Mouse (Mus musculus): ENCODE results near the gene Hsbp1. TPM values are rescaled to one million over a fixed set of nuclear protein-coding genes. Genes with fewer than 3 reads are reported as not detected.
A peak's percentile ranks its signal among the peaks of the same experiment; 100 is the strongest.
"Not testable (repeated sequence)": the region's sequence is repeated elsewhere in the genome, so short reads cannot be mapped to it uniquely, and the experiment has no call there.

The Hsbp1 gene
- polyA plus RNA-seq (2014; fragmentation: Nextera tagmentation; extraction: Ambion mirVana): 258 and 272 TPM in 2 replicates

GRCm38 (mm10) chr8:119344190-119344856, at the start of gene Hsbp1:
TSS of gene Hsbp1 (plus strand) at chr8:119344488.
- WGBS: 2% methylated on average over 44 of the region's 52 CpGs
- peak within 1 kb of the TSS; percentile 98 for H3K4me3 ChIP-seq (ENCODE audit: low read depth, low read length)
- DNase-seq (ENCODE audit: low spot score) (peak; percentile 99), ATAC-seq (ENCODE audit: insufficient number of reproducible peaks, low FRiP score, low TSS enrichment, low read depth) (peak; percentile 99)
- H3K4me1 ChIP-seq (ENCODE audit: control insufficient read depth, insufficient read depth, low read length): 0 out of 2 replicates have a peak, but pooled peaks cover 3% of the 10 kb centered on the region
- H3K36me3 ChIP-seq (ENCODE audit: control insufficient read depth, insufficient read depth, low read length): peaks cover 15% of the 10 kb centered on the region
- H3K27me3 ChIP-seq (ENCODE audit: control insufficient read depth, insufficient read depth, low read length): no peaks in the 10 kb centered on the region
- H3K27ac ChIP-seq (replicated peaks; ENCODE audit: low read depth, low read length): no peak within 1 kb of the TSS
- H3K9ac ChIP-seq (ENCODE audit: low read length): peak within 1 kb of the TSS; percentile 77
- H3K9me3 ChIP-seq (ENCODE audit: control insufficient read depth, low read length): no peaks in the 10 kb centered on the region; the same call in 1 of the 2 replicates
- H3K4me2 ChIP-seq (ENCODE audit: low read depth, severe bottlenecking): peak within 1 kb of the TSS; percentile 74

- H3K9ac ChIP-seq (ENCODE audit: low read length): no peak overlapping the region
- DNase-seq (ENCODE audit: low spot score) (no peak), ATAC-seq (ENCODE audit: insufficient number of reproducible peaks, low FRiP score, low TSS enrichment, low read depth) (no peak)
- no peak overlapping the region for H3K27ac ChIP-seq (replicated peaks; ENCODE audit: low read depth, low read length)
- H3K27me3 ChIP-seq (ENCODE audit: control insufficient read depth, insufficient read depth, low read length): no peaks in the 10 kb centered on the region
- H3K9me3 ChIP-seq (ENCODE audit: control insufficient read depth, low read length): no peaks in the 10 kb centered on the region
- no peaks in the 10 kb centered on the region for H3K36me3 ChIP-seq (ENCODE audit: control insufficient read depth, insufficient read depth, low read length)
- no peak overlapping the region for H3K4me3 ChIP-seq (ENCODE audit: low read depth, low read length)
- WGBS: 84% methylated on average over 13 of the region's 13 CpGs
- no peaks in the 10 kb centered on the region for H3K4me1 ChIP-seq (ENCODE audit: control insufficient read depth, insufficient read depth, low read length)
- H3K4me2 ChIP-seq (ENCODE audit: low read depth, severe bottlenecking): no peak overlapping the region
Measured at GRCm38 (mm10) chr8:119295477-119295876, 48.8 kb upstream of the Hsbp1 start.

- not testable (repeated sequence) for H3K27me3 ChIP-seq (ENCODE audit: control insufficient read depth, insufficient read depth, low read length); H3K4me2 ChIP-seq (ENCODE audit: low read depth, severe bottlenecking); H3K9ac ChIP-seq (ENCODE audit: low read length); H3K4me3 ChIP-seq (ENCODE audit: low read depth, low read length); H3K9me3 ChIP-seq (ENCODE audit: control insufficient read depth, low read length); H3K4me1 ChIP-seq (ENCODE audit: control insufficient read depth, insufficient read depth, low read length); H3K27ac ChIP-seq (replicated peaks; ENCODE audit: low read depth, low read length); ATAC-seq (ENCODE audit: insufficient number of reproducible peaks, low FRiP score, low TSS enrichment, low read depth); H3K36me3 ChIP-seq (ENCODE audit: control insufficient read depth, insufficient read depth, low read length)
- DNase-seq (ENCODE audit: low spot score): peak; percentile 50
- WGBS: 28% methylated on average over 3 of the region's 3 CpGs
Measured at GRCm38 (mm10) chr8:119297752-119298151, 46.5 kb upstream of the Hsbp1 start.

- no peak for DNase-seq (ENCODE audit: low spot score)
- no peak overlapping the region for H3K27ac ChIP-seq (replicated peaks; ENCODE audit: low read depth, low read length)
- no peak for ATAC-seq (ENCODE audit: insufficient number of reproducible peaks, low FRiP score, low TSS enrichment, low read depth)
- H3K36me3 ChIP-seq (ENCODE audit: control insufficient read depth, insufficient read depth, low read length): no peaks in the 10 kb centered on the region
- H3K9me3 ChIP-seq (ENCODE audit: control insufficient read depth, low read length): no peaks in the 10 kb centered on the region
- H3K4me2 ChIP-seq (ENCODE audit: low read depth, severe bottlenecking): no peak overlapping the region
- H3K9ac ChIP-seq (ENCODE audit: low read length): no peak overlapping the region
- no peak overlapping the region for H3K4me3 ChIP-seq (ENCODE audit: low read depth, low read length)
- no peaks in the 10 kb centered on the region for H3K27me3 ChIP-seq (ENCODE audit: control insufficient read depth, insufficient read depth, low read length)
- no peaks in the 10 kb centered on the region for H3K4me1 ChIP-seq (ENCODE audit: control insufficient read depth, insufficient read depth, low read length)
- WGBS: 86% methylated on average over 5 of the region's 5 CpGs
Measured at GRCm38 (mm10) chr8:119300335-119300734, 44.0 kb upstream of the Hsbp1 start.

GRCm38 (mm10) chr8:119304196-119304595, 40.1 kb upstream of the Hsbp1 start:
- no peaks in the 10 kb centered on the region for H3K4me1 ChIP-seq (ENCODE audit: control insufficient read depth, insufficient read depth, low read length)
- no peak overlapping the region for H3K27ac ChIP-seq (replicated peaks; ENCODE audit: low read depth, low read length)
- DNase-seq (ENCODE audit: low spot score) (no peak), ATAC-seq (ENCODE audit: insufficient number of reproducible peaks, low FRiP score, low TSS enrichment, low read depth) (no peak)
- H3K9me3 ChIP-seq (ENCODE audit: control insufficient read depth, low read length): no peaks in the 10 kb centered on the region
- no peak overlapping the region for H3K4me2 ChIP-seq (ENCODE audit: low read depth, severe bottlenecking)
- H3K27me3 ChIP-seq (ENCODE audit: control insufficient read depth, insufficient read depth, low read length): no peaks in the 10 kb centered on the region
- no peaks in the 10 kb centered on the region for H3K36me3 ChIP-seq (ENCODE audit: control insufficient read depth, insufficient read depth, low read length)
- WGBS: 86% methylated on average over 8 of the region's 8 CpGs
- H3K9ac ChIP-seq (ENCODE audit: low read length): no peak overlapping the region
- H3K4me3 ChIP-seq (ENCODE audit: low read depth, low read length): no peak overlapping the region

GRCm38 (mm10) chr8:119311412-119311811, 32.9 kb upstream of the Hsbp1 start:
- peak; percentile 29 for DNase-seq (ENCODE audit: low spot score)
- Histone ChIP-seq H3K36me3 (ENCODE audit: control insufficient read depth, insufficient read depth, low read length) (no peaks in the 10 kb centered on the region), H3K4me1 (ENCODE audit: control insufficient read depth, insufficient read depth, low read length) (no peaks in the 10 kb centered on the region), H3K27me3 (ENCODE audit: control insufficient read depth, insufficient read depth, low read length) (no peaks in the 10 kb centered on the region), H3K4me2 (ENCODE audit: low read depth, severe bottlenecking) (no peak overlapping the region), H3K4me3 (ENCODE audit: low read depth, low read length) (no peak overlapping the region), H3K27ac (replicated peaks; ENCODE audit: low read depth, low read length) (no peak overlapping the region), H3K9me3 (ENCODE audit: control insufficient read depth, low read length) (no peaks in the 10 kb centered on the region), H3K9ac (ENCODE audit: low read length) (no peak overlapping the region)
- no peak for ATAC-seq (ENCODE audit: insufficient number of reproducible peaks, low FRiP score, low TSS enrichment, low read depth)
- WGBS: 30% methylated on average over 3 of the region's 3 CpGs

GRCm38 (mm10) chr8:119323215-119323614, 21.1 kb upstream of the Hsbp1 start:
- no peaks in the 10 kb centered on the region for H3K4me1 ChIP-seq (ENCODE audit: control insufficient read depth, insufficient read depth, low read length)
- WGBS: 76% methylated on average over 6 of the region's 6 CpGs
- H3K9me3 ChIP-seq (ENCODE audit: control insufficient read depth, low read length): no peaks in the 10 kb centered on the region
- no peaks in the 10 kb centered on the region for H3K36me3 ChIP-seq (ENCODE audit: control insufficient read depth, insufficient read depth, low read length)
- H3K4me3 ChIP-seq (ENCODE audit: low read depth, low read length): no peak overlapping the region
- H3K27me3 ChIP-seq (ENCODE audit: control insufficient read depth, insufficient read depth, low read length): no peaks in the 10 kb centered on the region
- H3K9ac ChIP-seq (ENCODE audit: low read length): no peak overlapping the region
- DNase-seq (ENCODE audit: low spot score) (no peak), ATAC-seq (ENCODE audit: insufficient number of reproducible peaks, low FRiP score, low TSS enrichment, low read depth) (no peak)
- H3K27ac ChIP-seq (replicated peaks; ENCODE audit: low read depth, low read length): no peak overlapping the region
- H3K4me2 ChIP-seq (ENCODE audit: low read depth, severe bottlenecking): no peak overlapping the region

- Histone ChIP-seq H3K9ac (ENCODE audit: low read length) (no peak overlapping the region), H3K27me3 (ENCODE audit: control insufficient read depth, insufficient read depth, low read length) (no peaks in the 10 kb centered on the region), H3K4me2 (ENCODE audit: low read depth, severe bottlenecking) (no peak overlapping the region), H3K4me3 (ENCODE audit: low read depth, low read length) (no peak overlapping the region), H3K9me3 (ENCODE audit: control insufficient read depth, low read length) (no peaks in the 10 kb centered on the region; the same call in 1 of the 2 replicates), H3K27ac (replicated peaks; ENCODE audit: low read depth, low read length) (no peak overlapping the region), H3K36me3 (ENCODE audit: control insufficient read depth, insufficient read depth, low read length) (no peaks in the 10 kb centered on the region), H3K4me1 (ENCODE audit: control insufficient read depth, insufficient read depth, low read length) (no peaks in the 10 kb centered on the region)
- DNase-seq (ENCODE audit: low spot score) (no peak), ATAC-seq (ENCODE audit: insufficient number of reproducible peaks, low FRiP score, low TSS enrichment, low read depth) (no peak)
- 85% methylated on average over 4 of the region's 4 CpGs for WGBS
Measured at GRCm38 (mm10) chr8:119339546-119339945, 4.7 kb upstream of the Hsbp1 start.

Measured in limb, embryonic 11.5 days (tissue).